Mouse (Mus musculus) liver, postnatal 0 days (tissue): ENCODE data around the gene Psmb6. TPM values are rescaled to one million over a fixed set of nuclear protein-coding genes. Genes with fewer than 3 reads are reported as not detected.
"Not testable (repeated sequence)": the region's sequence is repeated elsewhere in the genome, so short reads cannot be mapped to it uniquely, and the experiment has no call there.

ENCODE experiments used
- ATAC-seq: fragments of 200-750 bp; cut with Nextera tagmentation; 2 replicates; pipeline ENCODE4 v1.8.0; 2017; ENCODE audit warnings: mild to moderate bottlenecking, moderate library complexity
- DNase-seq: peaks from one replicate; pipeline ENCODE4 v3.0.0-alpha.2; 2016
- H3K27ac ChIP-seq: fragments of 300-500 bp; sonication (generic); 2 replicates; pipeline ENCODE4 v1.5.1; 2014; ENCODE audit warnings: antibody characterized with exemption, moderate library complexity, mild to moderate bottlenecking, low read depth
- H3K27me3 ChIP-seq: fragments of 300-500 bp; sonication (generic); 2 replicates; pipeline ENCODE4 v1.6.1; 2014; ENCODE audit warnings: low read length, control low read depth, mixed read lengths; ENCODE audit not compliant: insufficient read depth
- H3K36me3 ChIP-seq: fragments of 300-500 bp; sonication (generic); replicated peaks from 2 replicates; pipeline ENCODE4 v1.6.1; 2014; ENCODE audit warnings: mild to moderate bottlenecking, control low read depth, low read length, moderate library complexity, mixed read lengths; ENCODE audit not compliant: insufficient read depth
- H3K4me1 ChIP-seq: fragments of 300-500 bp; sonication (generic); 2 replicates; pipeline ENCODE4 v1.6.1; 2014; ENCODE audit warnings: antibody characterized with exemption, mild to moderate bottlenecking, control low read depth; ENCODE audit not compliant: insufficient read depth
- H3K4me2 ChIP-seq: fragments of 300-500 bp; sonication (generic); 2 replicates; pipeline ENCODE4 v1.6.1; 2014; ENCODE audit warnings: low read depth, mild to moderate bottlenecking, low read length, moderate library complexity, mixed read lengths
- H3K4me3 ChIP-seq: fragments of 300-500 bp; sonication (generic); 2 replicates; pipeline ENCODE4 v1.5.1; 2014; ENCODE audit warnings: low read depth, low read length
- H3K9ac ChIP-seq: fragments of 300-500 bp; sonication (generic); replicated peaks from 2 replicates; pipeline ENCODE4 v1.6.1; 2014; ENCODE audit warnings: mild to moderate bottlenecking, moderate library complexity
- H3K9me3 ChIP-seq: fragments of 300-500 bp; sonication (generic); 2 replicates; pipeline ENCODE4 v1.6.1; 2016; ENCODE audit warnings: mild to moderate bottlenecking, control low read depth, low read length, mixed read lengths
- CTCF ChIP-seq: sonication (generic); IDR thresholded peaks from 2 replicates; pipeline ENCODE4 v1.5.1; 2016; ENCODE audit warnings: antibody characterized with exemption, low read depth
- EP300 ChIP-seq: IDR thresholded peaks from 2 replicates; pipeline ENCODE4 v1.6.1; 2016; ENCODE audit warnings: antibody characterized with exemption, low read depth, mild to moderate bottlenecking
- WGBS: fragments of 180-500 bp; shearing (Covaris S2); extraction: QIAGEN DNeasy Blood & Tissue Kit; methylation state at CpG from one replicate; pipeline ENCODE4 v1.1.7; 2014; ENCODE audit not compliant: insufficient replicate concordance; 5-methylcytosine and 5-hydroxymethylcytosine counted together
- polyA plus RNA-seq: library from polyadenylated mRNA; unstranded; fragments of >200 nt; fragmentation: Nextera tagmentation; extraction: Ambion mirVana; gene quantifications from 2 replicates; pipeline ENCODE4 v1.2.1, GENCODE M21; 2015

Gene Psmb6
- polyA plus RNA-seq, 1 experiment from 2014 or later: 325 TPM

- Histone ChIP-seq H3K36me3 (no peaks in the 10 kb centered on the region), H3K9ac (peak within 1 kb of the TSS; percentile 90), H3K4me2 (peak within 1 kb of the TSS; percentile 96), H3K27ac (peak within 1 kb of the TSS; percentile 85), H3K4me3 (peak within 1 kb of the TSS; percentile 94), H3K27me3 (no peaks in the 10 kb centered on the region), H3K4me1 (peaks cover 22% of the 10 kb centered on the region), H3K9me3 (no peaks in the 10 kb centered on the region)
- ATAC-seq: peak; percentile 93
- peak; percentile 86 for DNase-seq
- 0% methylated on average over 43 of the region's 57 CpGs for WGBS
- TF ChIP-seq EP300: no peak
- TF ChIP-seq CTCF: no peak
Measured at GRCm38 (mm10) chr11:70562287-70562994, 37.3 kb downstream of the Psmb6 start, which contains the start of gene Mink1. Gene Mink1 (plus strand): TSS chr11:70562881.

- H3K36me3 ChIP-seq: no peaks in the 10 kb centered on the region
- DNase-seq (no peak), ATAC-seq (no peak; the same call in 1 of the 2 replicates)
- TF ChIP-seq CTCF (no peak), EP300 (no peak)
- H3K27me3 ChIP-seq: no peaks in the 10 kb centered on the region
- WGBS: 0% methylated on average over 16 of the region's 31 CpGs
- peak overlapping the region; percentile 90 for H3K9ac ChIP-seq
- peaks cover 22% of the 10 kb centered on the region for H3K4me1 ChIP-seq
- no peaks in the 10 kb centered on the region for H3K9me3 ChIP-seq
- H3K4me3 ChIP-seq: peak overlapping the region; percentile 94
- peak overlapping the region; percentile 85 for H3K27ac ChIP-seq
- H3K4me2 ChIP-seq: peak overlapping the region; percentile 96
Measured at GRCm38 (mm10) chr11:70562995-70563469, 37.9 kb downstream of the Psmb6 start.

- Histone ChIP-seq H3K27me3 (no peaks in the 10 kb centered on the region), H3K36me3 (no peaks in the 10 kb centered on the region), H3K4me2 (peak overlapping the region; percentile 96), H3K9me3 (no peaks in the 10 kb centered on the region), H3K4me1 (peaks cover 22% of the 10 kb centered on the region), H3K27ac (peak overlapping the region; percentile 85), H3K4me3 (peak overlapping the region; percentile 94), H3K9ac (peak overlapping the region; percentile 90)
- peak; percentile 45 for DNase-seq
- no peak for TF ChIP-seq CTCF
- no peak for TF ChIP-seq EP300
- WGBS: 3% methylated on average over 25 of the region's 25 CpGs
- ATAC-seq: no peak
Measured at GRCm38 (mm10) chr11:70563470-70564275, 38.5 kb downstream of the Psmb6 start.

- ATAC-seq: no peak
- no peak for DNase-seq
- peak overlapping the region; percentile 90 for H3K9ac ChIP-seq
- H3K27me3 ChIP-seq: no peaks in the 10 kb centered on the region
- peaks cover 22% of the 10 kb centered on the region for H3K4me1 ChIP-seq
- no peak for TF ChIP-seq EP300
- TF ChIP-seq CTCF: peak; percentile 44
- H3K36me3 ChIP-seq: no peaks in the 10 kb centered on the region
- H3K4me2 ChIP-seq: peak overlapping the region; percentile 96
- H3K9me3 ChIP-seq: no peaks in the 10 kb centered on the region
- WGBS: 38% methylated on average over 4 of the region's 4 CpGs
- H3K4me3 ChIP-seq: peak overlapping the region; percentile 94
- H3K27ac ChIP-seq: peak overlapping the region; percentile 85
Measured at GRCm38 (mm10) chr11:70564276-70564873, 39.2 kb downstream of the Psmb6 start.

GRCm38 (mm10) chr11:70566586-70566985 is 41.4 kb downstream of the Psmb6 start:
- Histone ChIP-seq H3K4me2 (no peak overlapping the region), H3K36me3 (no peaks in the 10 kb centered on the region), H3K9ac (no peak overlapping the region), H3K27ac (no peak overlapping the region), H3K27me3 (no peaks in the 10 kb centered on the region), H3K4me1 (peaks cover 24% of the 10 kb centered on the region), H3K9me3 (no peaks in the 10 kb centered on the region), H3K4me3 (no peak overlapping the region)
- no peak for DNase-seq
- ATAC-seq: no peak
- no peak for TF ChIP-seq CTCF
- no peak for TF ChIP-seq EP300
- 82% methylated on average over 7 of the region's 7 CpGs for WGBS

GRCm38 (mm10) chr11:70570614-70571013 is 45.4 kb downstream of the Psmb6 start:
- H3K9ac ChIP-seq, H3K27ac ChIP-seq, H3K36me3 ChIP-seq, H3K9me3 ChIP-seq, H3K4me2 ChIP-seq, H3K4me3 ChIP-seq, ATAC-seq, DNase-seq, H3K27me3 ChIP-seq: not testable (repeated sequence)
- WGBS: 52% methylated on average over 1 of the region's 1 CpGs
- peaks cover 11% of the 10 kb centered on the region for H3K4me1 ChIP-seq
